Mouse (Mus musculus) urinary bladder, postnatal 14 days (tissue): ENCODE data around the gene Zkscan14.
A peak's percentile ranks its signal among the peaks of the same experiment; 100 is the strongest.

Experiments
- DNase-seq: peaks from one replicate; pipeline ENCODE4 v3.0.0; 2021; ENCODE audit warnings: low spot score

Gene Zkscan14

DNA sequence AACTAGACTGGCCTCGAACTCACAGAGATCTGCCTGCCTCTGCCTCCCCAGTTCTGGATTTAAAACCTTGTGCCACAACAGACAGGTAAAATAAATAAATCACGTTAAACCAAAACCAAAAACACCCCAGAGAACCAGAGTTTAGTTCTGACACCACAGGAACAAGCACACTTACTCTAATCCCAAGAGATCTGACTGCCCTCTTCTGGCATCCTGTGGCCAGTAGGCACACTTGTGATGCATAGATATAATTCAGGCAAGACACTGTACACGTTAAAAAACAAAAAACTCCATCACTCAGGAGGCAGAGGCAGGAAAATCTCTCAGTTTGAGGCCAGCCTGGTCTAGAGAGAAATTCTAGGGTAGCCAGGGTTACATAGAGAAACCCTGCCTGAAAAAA is 778 bp upstream of the Zkscan14 start:
- no peak for DNase-seq

DNA sequence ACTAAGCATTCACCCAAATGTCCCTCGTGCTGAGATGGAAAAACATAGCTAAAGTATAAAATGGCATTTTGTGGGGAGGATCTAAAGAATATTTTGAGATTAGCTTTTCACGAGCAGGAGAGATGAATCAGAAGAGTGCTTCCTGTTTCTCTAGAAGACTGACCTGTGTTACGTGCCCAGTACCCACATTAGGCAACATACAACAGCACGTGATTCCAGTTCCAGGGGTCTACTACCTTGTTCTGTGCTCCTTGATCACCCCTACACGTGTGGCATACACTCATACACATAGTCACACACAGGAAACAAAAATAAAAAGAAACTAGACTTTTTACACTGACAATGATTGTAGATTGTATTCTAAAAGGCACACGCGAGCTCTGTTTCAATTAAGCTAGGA is 1.3 kb downstream of the Zkscan14 start:
- no peak for DNase-seq

DNA sequence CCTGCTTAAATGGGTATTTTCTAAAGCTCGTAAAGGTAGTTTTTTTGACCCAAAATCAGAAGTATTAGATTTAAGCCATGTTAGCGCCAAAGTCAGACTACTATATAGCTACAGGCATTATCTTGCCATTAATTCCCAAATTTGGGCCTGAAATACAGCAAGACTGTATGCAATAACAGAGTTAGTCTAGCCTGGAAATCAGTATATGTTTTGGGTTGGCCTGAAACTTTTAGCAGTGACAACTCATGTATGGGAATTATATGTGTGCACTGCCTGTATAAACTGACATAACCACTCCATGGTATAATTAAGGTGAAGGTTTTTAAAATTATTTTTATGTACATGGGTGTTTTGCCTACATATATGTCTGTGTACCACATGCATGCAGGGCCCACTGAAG is 9.7 kb downstream of the Zkscan14 start, which contains the start of gene Atp5j2:
Gene Atp5j2 (minus strand): TSS at position 101 of the 400 bp plus-strand sequence.
- no peak for DNase-seq

DNA sequence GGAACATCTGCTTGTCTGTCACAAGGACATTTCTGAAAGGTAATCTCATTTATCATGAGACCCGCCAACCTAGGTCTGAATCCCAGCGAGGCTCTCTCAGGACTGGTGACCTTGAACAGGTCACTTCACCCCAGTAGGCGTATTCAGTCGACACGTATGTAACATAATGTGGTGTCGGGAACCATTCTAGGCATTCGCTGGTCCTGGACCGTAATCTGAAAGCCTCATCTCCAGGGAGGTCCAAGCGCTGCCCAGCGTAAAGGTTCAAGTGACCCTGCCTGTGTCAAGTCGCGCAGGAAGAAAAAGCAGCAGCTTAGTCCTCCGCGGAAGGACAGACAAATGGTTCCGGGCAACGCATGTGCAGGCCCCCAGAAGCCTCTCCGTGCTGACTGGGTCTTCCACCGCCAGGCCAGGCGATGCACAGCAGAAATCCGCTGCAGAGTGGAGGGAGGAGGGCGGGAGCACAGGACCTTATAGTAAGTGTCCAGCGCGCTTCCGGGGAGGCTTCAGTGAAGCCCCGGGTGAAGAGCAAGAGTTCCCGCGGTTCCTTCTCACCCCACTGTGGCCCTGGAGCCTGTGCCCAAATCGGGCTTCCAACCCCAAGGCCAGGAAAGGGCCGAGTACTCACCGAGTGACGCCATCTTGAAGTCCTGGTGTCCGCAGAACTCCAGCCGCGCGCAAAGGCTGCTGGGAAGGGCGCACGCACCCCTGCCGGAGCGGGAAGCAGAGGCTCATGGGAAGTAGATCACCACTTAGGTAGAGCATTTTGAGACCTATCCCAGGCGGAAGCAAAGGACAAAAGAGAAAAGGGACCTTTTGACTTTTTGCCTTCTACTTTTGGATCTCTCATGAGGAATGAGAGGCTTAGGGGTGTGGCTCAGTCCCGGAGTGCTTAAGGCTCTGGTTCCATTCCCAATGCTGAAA is 10.5 kb downstream of the Zkscan14 start:
- peak; percentile 90 for DNase-seq

DNA sequence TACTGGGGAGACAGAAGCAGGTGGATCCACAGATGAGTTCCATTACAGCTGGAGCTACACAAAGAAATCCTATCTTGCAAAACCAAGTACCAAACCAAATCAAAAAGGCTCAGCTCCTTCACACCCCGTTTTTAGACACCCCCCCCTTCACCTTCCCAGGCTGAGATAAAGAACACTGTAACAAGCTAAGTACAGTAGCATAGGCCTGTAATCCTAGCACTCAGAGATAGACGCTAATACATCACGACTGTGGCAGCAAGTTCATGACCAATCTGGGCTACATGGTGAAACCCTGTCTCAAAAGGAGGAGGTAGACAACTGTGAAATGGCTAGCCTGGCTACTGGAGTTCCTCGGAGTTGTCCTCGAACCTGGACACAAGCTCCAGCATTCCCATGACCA is 11.3 kb downstream of the Zkscan14 start:
- DNase-seq = no peak

DNA sequence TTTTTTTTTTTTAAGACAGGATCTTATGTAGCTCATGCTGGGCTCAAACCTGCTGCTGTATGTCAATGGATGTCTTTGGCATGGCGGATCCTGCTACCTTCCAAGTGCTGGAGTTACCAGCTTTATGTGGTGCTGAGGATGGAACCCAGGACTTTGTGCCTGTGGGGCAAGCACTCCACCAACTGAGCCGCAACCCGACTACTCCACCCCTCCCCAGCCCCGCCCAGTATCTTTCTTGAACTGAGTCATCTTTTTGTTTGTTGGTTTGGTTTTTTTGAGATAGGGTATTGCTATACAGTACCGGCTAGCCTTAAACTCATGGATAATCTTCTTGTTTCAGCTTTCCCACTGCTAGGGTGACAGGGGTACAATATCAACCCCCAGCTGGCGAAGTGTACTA is 12.3 kb downstream of the Zkscan14 start:
- DNase-seq = no peak

DNA sequence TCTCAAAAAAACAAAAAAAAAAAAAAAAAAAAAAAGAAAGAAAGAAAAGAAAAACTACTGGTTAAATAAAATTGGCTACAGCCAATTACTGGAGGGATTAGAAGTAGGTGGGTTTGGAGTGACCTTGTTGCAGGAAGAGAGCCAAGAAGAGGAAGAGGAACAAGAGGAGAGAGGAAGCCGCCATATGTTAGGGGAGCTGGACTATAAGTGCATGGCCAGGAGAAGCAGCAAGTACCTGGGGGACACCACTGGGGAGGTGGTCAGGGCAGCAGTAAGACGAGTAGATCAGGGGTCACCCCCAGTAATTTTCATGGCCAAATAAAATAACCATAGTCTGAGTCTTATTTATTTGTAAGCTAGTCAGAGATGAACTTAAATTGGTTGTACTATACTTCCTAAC is 16.4 kb downstream of the Zkscan14 start:
- DNase-seq = no peak

DNA sequence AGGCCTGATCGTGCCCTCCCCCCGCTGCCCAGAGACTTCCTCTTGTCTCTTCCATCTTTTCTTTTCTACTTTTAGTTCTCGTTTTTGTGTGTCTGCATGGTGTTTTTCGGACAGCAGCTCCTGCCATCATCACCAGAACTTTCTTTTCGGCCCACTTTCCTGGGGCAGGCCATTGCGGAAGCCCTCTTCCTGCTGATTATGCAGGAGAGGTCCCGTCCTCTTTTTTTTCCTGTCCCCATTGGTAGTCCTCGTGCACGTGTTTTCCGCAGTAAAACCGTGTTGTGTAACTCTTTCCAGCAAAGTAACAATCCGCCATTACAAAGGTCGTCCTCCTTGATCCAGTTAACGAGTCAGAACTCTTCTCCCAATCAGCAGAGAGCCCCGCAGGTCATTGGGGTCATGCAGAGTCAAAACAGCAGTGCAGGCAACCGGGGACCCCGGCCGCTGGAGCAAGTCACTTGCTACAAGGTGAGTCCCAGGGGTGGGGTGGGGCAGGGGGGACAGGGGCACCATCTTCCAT is 23.1 kb downstream of the Zkscan14 start:
- DNase-seq = no peak

DNA sequence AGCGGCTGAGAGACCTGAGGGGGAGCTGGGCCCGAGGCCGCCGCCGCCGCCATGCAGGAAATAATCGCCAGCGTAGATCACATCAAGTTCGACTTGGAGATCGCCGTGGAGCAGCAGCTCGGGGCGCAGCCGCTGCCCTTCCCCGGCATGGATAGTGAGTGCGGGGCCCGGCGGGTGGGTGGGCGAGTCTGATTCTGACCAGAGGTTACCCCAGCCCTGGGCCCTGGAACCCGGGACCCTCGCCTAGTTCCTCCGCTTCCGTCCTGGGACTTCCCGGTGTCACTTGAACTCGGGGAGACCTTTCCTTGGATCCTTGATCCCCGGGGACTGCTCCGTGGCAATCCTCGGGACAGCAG is 34.4 kb downstream of the Zkscan14 start:
- no peak for DNase-seq

DNA sequence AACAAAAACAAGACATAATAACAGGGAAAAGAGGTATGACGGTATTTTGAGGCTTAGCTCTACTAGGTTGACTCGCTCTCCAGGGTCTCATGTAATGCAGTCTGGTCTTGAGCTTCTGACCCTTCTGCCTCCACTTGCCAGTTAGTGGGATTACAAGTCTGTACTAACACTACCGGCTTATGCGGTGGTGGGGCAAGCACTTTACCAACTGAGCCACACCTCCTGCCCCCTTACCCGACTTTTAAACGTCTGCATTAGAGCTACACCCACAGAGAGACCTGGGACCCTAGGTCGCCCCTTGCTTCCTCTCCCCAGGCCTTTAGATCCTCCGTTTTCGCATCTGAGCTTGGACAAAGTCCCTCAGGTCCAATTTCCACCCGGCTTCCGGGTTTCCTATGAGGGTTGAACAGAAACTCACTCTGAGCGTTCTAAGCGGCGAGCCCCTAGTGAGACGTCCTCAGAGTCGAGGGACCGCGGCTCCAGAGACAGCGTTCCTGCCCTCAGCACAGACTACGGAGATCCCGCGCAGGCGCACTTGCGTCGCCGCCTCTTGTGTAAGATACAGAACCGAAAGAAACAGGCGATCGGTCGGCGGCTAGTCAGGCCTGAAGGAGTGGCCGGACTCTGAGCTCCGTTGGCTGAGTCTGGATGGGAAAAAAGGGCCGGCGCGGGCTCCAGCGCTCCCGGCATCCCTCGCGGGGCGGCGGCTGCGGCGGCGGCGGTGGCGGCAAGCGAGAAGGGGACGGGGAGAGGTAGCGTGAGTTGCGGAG is 34.9 kb downstream of the Zkscan14 start, which contains the start of the genes Ptcd1 and Cpsf4:
Gene Ptcd1 (minus strand): TSS at position 573 of the 770 bp plus-strand sequence.
Gene Cpsf4 (plus strand): TSS at position 678 of the 770 bp plus-strand sequence.
- peak; percentile 99 for DNase-seq

DNA sequence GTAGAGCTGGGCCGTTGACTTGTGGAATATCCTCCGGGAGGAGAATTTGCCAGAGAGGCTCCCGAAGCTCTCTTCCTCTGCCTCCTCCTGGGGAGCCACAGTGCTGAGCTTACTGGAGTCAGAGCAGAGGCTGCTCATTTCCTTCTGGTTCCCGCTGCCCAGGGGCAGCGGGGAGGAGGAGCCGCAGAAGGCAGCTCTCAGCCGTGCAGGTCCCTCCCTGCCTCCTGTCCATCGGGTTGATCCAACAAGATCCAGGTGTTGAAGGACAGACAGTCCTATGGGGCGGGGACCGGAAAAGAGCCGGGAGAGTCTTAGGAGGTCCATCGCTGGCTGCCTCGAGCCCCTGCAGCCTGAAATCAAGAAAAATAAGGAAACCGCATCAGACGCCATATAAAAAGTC is 36.5 kb downstream of the Zkscan14 start:
- no peak for DNase-seq

DNA sequence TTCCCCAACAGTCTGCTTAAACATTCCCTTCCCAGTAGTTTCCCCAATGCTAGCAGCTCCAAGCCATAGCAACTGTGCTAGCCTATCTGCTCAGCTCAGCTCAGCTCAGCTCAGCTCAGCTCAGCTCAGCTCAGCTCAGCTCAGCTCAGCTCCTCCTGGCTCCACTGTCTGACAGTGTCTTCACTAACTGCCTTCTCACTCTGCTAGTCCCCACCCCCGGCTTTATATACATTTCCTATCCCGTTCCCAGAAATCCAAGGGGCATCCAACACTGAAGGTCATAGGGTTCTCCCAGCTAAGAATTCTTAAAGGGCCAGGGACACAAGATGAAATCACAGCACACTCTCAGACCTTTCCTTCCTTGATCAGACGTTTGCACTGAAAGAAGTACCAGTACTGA is 37.0 kb downstream of the Zkscan14 start:
- no peak for DNase-seq

DNA sequence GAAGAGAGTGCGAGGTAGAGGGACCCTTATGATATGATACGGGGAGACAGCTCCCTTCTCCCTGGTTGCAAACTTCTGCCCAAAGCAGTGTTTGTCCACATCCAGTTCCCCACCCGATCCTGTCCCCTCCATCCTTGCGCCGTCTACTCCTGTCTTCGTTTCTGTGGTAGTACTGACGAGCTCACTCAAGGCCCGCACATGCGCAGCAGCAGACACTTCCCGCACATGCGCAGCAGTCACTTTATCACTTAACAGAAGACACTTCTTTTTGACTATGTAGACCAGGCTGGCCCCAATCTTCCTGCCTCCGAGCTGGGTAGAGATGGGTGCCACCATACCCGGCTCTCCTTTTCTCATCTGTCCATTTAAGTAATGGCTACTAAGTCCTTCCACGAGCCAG is 40.3 kb downstream of the Zkscan14 start:
- no peak for DNase-seq

DNA sequence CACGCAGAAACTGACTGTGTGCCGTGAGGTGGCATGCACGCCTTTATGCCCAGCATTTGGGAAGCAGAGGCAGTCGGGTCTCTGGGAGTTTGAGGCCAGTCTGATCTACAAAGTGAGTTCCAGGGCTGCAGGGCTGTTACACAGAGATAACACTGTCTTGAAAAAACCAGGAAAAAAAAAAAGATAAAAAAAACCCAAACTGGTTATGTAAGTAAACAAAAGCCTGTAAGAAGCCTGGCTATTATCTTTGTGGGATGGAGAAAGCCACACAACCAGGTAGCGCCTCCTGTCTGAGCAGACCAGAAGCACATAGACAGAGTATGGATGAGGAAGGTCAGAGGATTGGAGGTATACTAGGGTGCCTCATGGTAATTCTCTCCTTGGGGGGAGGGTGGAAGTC is 49.0 kb downstream of the Zkscan14 start:
- no peak for DNase-seq

DNA sequence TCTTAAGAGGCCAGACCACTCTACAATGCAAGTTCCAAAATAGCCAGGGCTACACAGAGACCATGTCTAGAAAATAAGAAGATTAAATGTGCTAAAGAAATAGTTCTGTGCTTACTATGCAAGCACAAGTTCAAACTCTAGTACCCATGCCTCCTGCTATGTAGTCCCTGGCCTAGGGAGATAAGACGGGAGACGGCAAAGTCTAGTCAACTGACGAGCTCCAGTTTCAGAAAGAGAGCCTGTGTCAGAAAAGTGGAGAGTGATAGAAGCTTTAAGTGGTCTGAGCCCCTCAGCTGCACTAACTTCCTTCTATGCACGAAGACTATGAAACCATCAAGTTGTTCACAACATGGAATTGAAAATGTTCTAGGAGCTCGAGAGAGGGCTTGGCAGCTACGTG is 52.4 kb downstream of the Zkscan14 start:
- no peak for DNase-seq

DNA sequence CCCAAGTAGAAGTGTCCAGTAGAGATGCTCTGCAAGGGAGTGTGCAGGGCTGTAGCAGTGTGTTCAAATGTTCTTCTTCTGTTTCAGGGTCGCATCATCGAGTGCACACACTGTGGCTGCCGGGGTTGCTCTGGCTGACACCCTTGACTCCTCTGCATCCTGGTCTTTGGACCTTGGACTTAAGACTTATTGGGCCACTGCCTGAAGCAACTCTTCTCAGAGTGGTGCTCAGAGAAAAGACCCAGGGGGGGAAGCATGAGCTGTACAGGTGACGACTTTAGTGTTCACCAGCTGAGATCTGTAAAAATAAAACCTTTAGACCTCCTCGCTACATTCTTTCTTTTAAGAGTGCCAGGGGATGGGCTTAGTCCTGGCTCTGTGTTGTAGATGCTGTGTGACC is 53.9 kb downstream of the Zkscan14 start:
- no peak for DNase-seq
